Mouse (Mus musculus): Measurements from ENCODE around the gene Cd276.

DNA sequence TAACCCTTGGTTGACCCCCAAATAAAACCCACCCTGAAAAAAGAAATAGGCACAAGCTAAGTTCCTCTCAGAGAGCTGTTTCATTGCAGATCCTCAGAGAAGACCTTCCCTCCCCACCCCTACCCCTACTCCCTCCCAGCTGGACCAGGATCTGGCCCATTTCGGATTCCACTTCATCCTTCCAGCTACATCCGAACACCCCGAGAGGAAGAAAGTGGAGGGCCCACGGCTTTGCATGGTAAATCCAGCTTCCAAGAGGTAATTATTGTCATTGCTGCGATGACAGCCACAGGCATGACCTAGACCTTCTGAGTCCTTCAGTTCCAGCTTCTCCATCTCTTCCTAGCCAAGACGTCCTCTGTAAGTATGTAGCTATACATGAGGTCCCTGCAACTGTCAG lies 4.3 kb downstream of the Cd276 start:
- no peak for TF ChIP-seq CTCF (IDR thresholded peaks at IDR 0.05; ENCODE audit: low read depth)
- TF ChIP-seq EP300 (optimal IDR thresholded peaks at IDR 0.05) = no peak

Measured in stomach, postnatal 0 days (tissue).